Mouse (Mus musculus): ENCODE measurements around the gene Akap3.

The Akap3 gene

DNA sequence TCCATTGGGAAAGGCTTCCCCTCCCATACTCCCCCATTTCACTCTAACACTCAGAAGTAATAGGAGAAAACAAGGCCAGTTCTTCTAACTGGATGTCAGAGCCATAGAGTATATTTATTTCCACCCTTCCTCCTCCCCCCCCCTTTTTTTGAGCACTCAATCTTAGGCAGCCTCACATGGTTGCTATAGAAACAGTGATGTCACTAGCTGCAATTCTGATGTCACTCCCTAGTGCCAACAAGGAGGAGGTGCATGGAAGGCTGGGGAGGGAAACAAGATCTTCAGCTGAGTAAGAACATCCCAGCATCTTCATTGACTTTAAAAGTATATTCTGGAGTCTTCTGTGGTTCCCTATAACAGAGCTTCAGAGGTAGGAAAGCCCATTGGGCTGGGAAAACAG is at the start of gene Akap3:
TSS of gene Akap3 (plus strand) at position 218 of the 400 bp plus-strand sequence.
- in situ Hi-C loops (cut with MboI; ENCODE audit: low pct_unique_long_range_greater_than_20kb in 1 of 2, low sequenced_read_pairs in 2 of 2, unreplicated experiment in 1 of 2): no loop called here

DNA sequence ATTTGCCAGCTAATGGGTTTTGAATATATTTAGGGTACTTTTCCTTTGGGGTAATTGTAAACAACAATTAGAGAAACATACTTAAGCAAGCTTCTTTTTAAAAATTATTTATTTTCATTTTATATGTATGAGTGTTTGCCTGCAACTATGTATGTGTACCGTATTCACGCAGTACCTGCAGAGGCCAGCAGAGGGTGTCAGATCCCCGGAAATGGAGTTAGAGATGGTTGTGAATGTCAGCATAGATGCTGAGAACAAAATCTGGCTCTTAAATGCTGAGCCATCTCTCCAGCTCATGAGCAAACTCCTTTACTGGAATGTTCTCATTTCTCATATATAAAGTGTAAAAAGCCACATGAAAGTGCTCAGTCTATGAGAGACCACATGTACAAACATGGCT is 46.1 kb upstream of the Akap3 start:
- in situ Hi-C loops (cut with MboI; ENCODE audit: low pct_unique_long_range_greater_than_20kb in 1 of 2, low sequenced_read_pairs in 2 of 2, unreplicated experiment in 1 of 2): loop anchor here (5.0 to 25.0 kb wide), 3 partner anchors 118 to 306 kb away; partner anchors contain the start of genes Tigar (in 2 of the 2), D6Wsu163e (in 1 of the 2), Dyrk4 (in 1 of the 2) and Rad51ap1 (in 1 of the 2)

DNA sequence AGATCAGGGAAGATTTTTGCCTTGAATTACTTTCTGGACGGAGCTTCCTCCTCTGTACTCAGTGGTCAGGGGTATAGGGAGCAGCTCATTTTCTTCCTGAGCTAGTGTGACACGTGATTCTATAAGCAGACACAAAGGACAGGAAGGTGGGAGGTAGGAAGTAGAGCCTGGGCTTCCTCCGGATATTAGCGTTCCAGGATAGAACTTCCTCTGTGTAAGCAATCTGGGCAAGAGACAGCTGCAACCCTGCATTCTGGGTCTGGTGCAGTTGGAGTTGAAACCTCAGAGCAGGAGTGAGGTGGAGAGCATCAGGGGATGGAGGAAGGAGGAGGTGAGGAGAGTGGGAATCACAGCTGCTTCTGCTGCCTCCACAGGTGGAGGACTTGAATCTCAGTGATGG is 44.8 kb upstream of the Akap3 start:
- in situ Hi-C loops (cut with MboI; ENCODE audit: low pct_unique_long_range_greater_than_20kb in 1 of 2, low sequenced_read_pairs in 2 of 2, unreplicated experiment in 1 of 2): loop anchor here (5.0 to 25.0 kb wide), 3 partner anchors 117 to 304 kb away; partner anchors contain the start of genes Tigar (in 2 of the 2), D6Wsu163e (in 1 of the 2), Dyrk4 (in 1 of the 2) and Rad51ap1 (in 1 of the 2)

DNA sequence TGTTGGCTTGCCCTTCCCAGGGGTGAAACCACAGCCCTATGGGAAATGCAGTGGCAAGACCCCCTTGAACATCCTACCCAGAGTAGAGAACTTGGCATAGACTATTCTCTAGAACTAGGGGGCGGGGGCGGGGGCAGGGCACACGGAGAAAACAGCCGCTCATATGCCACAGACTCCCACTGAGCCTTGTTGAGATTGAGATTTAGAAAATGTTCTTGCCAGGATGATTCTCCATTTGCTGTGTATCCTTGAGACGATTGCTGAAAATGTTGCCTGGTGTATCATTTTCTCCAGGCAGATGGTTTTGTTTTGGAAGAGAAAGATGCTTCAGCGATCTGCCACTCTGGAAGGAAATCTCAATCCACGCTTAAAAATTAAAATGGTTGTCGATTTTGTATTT is 44.3 kb upstream of the Akap3 start:
- in situ Hi-C loops (cut with MboI; ENCODE audit: low pct_unique_long_range_greater_than_20kb in 1 of 2, low sequenced_read_pairs in 2 of 2, unreplicated experiment in 1 of 2): loop anchor here (5.0 to 25.0 kb wide), 3 partner anchors 116 to 304 kb away; partner anchors contain the start of genes Tigar (in 2 of the 2), D6Wsu163e (in 1 of the 2), Dyrk4 (in 1 of the 2) and Rad51ap1 (in 1 of the 2)

DNA sequence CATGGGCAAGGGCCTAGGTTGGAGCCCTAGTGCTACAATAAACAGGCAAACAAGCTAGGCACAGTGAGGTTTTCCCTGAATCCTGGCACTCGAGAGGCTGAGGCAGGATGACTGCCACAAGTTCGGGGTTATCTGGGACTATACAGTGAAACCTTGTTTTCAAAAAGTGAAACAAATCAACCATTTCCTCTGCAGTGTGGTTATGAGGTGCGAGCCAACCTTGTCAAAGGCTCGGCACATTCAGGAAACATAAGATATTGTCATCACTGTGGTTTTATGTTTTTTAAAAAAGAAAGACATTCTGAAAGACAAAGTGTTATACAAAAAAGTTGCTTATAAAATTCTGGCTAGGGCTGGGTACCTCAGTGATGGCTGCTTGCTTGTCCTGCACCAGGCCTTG is 41.4 kb upstream of the Akap3 start:
- in situ Hi-C loops (cut with MboI; ENCODE audit: low pct_unique_long_range_greater_than_20kb in 1 of 2, low sequenced_read_pairs in 2 of 2, unreplicated experiment in 1 of 2): loop anchor here (25.0 kb wide), 1 partner anchor 301 kb away; the partner anchor contains the start of gene Tigar (in 2 of the 2)

DNA sequence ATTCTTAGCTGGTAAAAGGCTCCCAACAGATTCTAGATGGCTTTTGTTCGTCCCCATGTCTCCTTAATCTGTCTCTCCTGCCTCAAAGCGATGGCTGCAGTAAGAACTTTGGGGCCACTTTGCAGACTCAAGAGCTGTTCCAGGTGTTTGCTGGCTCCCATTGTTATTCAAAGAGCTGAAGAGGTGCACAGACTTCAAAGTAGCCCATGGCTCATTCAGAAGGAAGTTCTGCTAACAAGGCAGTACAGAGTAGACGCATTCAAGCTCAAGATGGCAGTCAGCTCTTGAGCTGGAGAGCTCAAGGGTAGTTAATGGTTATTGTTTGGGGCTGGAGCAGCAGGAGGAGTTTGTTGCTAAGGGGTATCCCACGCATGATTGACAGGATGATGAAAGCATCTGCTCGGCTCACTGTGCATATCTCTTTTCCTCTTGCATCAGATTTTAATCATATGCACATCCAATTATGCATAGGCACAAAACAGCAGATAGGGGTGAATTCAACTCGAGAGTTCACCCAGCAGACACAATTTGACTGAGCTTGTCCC is 37.6 kb upstream of the Akap3 start:
- in situ Hi-C loops (cut with MboI; ENCODE audit: low pct_unique_long_range_greater_than_20kb in 1 of 2, low sequenced_read_pairs in 2 of 2, unreplicated experiment in 1 of 2): loop anchor here (25.0 kb wide), 1 partner anchor 297 kb away; the partner anchor contains the start of gene Tigar (in 2 of the 2)

DNA sequence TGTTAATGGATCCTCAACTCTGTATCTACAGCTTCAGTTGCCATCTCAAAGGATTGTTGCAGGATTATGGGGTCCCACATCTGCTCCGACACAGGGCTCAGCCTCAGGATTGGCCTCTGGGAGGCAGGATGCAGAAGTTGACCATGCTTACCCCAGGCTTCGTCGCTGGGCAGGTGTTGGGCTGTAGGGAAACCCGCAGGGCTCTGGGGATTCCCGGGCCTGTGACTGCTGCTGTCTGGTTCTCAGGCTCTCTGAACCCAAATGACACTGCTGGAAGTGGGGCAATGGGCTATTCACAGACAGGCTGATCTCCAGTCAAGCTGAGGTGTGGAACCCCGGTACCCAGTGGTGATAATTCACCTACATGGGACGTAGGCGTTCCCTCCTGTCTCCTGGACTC is 36.6 kb upstream of the Akap3 start:
- in situ Hi-C loops (cut with MboI; ENCODE audit: low pct_unique_long_range_greater_than_20kb in 1 of 2, low sequenced_read_pairs in 2 of 2, unreplicated experiment in 1 of 2): loop anchor here (25.0 kb wide), 1 partner anchor 296 kb away; the partner anchor contains the start of gene Tigar (in 2 of the 2)

DNA sequence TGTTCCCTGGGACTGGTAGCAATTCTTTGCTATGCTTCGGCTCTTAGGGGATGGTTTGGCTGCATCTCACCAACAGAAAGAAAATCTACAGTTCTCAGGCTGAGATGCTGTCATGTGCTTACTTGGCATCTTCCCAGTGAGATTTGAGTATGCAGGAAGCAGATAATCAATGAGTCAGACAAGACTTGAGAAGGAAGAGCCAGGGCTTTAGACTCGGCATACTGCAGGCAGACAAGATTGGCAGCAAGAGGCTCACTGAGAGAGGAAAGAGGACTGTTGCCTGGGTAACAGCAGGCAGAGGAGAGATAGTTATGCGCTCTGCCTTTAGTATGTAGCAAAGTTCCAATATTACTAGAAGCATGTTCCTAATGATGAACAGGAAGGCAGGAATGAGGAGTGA is 29.8 kb upstream of the Akap3 start:
- in situ Hi-C loops (cut with MboI; ENCODE audit: low pct_unique_long_range_greater_than_20kb in 1 of 2, low sequenced_read_pairs in 2 of 2, unreplicated experiment in 1 of 2): loop anchor here (25.0 kb wide), 1 partner anchor 289 kb away; the partner anchor contains the start of gene Tigar (in 2 of the 2)

DNA sequence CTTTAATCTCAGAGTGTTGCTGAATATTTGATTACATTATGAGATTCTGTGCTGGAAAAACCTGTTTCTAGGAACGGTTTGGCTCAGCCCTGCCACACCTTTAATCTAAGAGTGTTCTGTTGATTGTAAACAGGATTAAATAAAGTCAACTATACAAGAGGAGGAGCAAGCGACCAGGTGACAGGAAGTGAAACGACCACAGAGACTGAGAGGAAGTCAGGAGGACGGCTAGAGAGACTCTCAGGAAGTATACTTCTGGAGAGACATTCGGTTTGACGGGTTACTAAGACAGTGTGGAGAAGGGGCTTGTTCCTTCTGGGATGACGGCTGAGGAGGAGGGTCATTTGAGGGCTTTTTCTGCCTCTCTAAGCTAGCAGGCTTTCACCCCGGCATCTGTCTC is 16.3 kb upstream of the Akap3 start:
- in situ Hi-C loops (cut with MboI; ENCODE audit: low pct_unique_long_range_greater_than_20kb in 1 of 2, low sequenced_read_pairs in 2 of 2, unreplicated experiment in 1 of 2): no loop called here

DNA sequence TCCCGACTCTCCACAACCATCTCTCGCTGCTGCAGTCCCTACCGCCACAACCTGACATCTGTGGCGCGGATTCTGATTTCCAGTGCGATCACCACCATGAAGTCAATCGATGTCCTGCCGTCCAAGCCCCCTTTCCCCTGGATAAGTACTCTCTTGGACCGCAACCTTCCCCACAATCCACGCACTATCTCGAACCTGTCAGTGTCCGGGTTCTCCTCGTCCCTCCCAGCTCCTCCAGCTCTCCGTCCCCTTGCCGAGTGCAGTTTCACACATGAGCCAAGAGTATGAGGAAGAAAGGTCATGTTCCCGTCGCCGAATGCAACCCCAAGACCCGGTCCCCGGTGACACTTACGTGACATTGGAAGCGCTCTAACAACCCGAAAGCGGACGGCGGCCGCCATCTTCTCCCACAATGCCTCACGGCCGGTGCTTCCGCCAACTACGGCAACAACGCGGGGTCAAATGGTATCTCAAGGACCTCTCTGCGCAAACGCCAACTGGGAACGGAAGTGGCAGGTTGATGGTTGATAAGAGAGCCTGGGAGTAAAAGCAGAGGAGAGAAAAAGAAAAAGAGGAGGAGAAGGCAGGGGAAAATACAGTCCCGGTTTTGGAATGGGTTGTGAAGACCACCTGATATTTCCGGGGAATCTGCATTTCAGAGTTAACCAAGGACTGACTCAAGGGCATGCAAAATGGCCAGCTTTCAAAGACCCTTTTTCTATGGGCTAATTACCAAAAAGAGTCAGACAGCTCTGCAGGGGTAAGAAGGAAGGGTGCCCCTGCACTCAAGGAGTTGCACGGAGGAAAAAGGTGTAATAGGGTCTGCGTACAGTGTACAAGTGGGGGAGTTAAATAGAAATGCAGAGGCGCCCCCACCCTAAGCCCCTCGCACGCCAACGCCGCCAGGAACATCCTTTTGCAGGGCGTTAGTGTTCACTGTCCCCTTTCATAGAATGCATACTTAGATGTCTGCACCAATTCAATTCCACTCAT is 3.9 kb upstream of the Akap3 start, which contains the start of gene Ndufa9:
TSS of gene Ndufa9 (minus strand) at position 425 of the 993 bp plus-strand sequence.
- in situ Hi-C loops (cut with MboI; ENCODE audit: low pct_unique_long_range_greater_than_20kb in 1 of 2, low sequenced_read_pairs in 2 of 2, unreplicated experiment in 1 of 2): no loop called here

DNA sequence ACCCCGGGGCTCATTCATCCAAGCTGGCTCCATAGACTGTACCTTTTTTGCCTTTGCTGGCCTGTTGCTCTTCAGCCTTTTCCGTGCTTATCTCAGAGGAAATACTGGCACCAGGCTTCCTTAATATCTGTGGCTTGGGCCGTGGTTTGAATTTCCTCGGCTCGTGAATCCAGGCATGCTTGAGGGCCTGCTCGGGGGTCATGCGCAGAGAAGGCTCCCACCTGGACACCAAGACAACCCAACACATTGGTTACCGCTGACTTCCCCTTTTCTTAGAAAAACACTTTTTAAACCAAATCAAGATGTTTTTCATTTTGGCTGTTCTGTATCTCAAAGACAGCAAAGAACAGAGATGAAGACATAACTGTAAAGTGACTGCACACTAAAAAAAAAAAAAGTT is 24.2 kb downstream of the Akap3 start:
- in situ Hi-C loops (cut with MboI; ENCODE audit: low pct_unique_long_range_greater_than_20kb in 1 of 2, low sequenced_read_pairs in 2 of 2, unreplicated experiment in 1 of 2): no loop called here

DNA sequence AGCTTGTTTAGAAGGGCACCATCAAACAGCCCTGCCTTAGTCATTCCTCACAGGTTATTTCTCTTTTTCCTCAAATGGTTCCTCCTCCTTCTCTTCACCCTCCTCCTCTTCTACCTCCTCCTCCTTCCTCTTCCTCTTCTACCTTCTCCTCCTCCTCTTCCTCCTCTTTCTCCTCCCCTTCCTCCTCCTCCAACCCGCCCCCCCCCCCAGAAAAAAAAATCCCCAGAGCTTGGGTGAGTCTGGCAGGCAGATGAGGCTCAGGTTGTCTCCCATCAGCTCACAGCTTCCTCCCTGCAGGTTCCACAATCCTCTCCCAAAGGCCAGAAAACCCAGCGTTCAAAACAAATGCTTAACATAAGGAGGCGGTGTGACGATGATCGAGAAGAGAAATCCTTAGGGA is 54.5 kb downstream of the Akap3 start:
- in situ Hi-C loops (cut with MboI; ENCODE audit: low pct_unique_long_range_greater_than_20kb in 1 of 2, low sequenced_read_pairs in 2 of 2, unreplicated experiment in 1 of 2): no loop called here

DNA sequence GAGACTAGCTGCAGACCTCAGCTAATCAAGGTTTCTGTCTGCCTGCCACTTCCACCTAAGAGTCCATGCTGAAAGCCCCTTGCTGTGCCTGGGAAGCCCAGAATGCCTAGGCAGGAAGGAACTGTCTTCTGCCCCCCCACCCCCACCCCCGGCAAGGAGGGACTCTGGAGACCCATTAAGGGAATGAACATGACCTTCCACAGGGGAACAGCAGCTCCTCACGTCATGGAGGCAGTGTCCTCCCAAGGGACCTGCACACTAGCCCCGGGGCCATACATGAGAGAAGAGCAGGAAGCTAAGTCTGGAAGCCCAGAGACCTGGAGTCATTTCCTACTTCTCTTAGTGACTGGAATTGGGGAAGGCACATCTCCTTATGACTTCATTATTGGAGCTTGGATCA is 55.0 kb downstream of the Akap3 start:
- in situ Hi-C loops (cut with MboI; ENCODE audit: low pct_unique_long_range_greater_than_20kb in 1 of 2, low sequenced_read_pairs in 2 of 2, unreplicated experiment in 1 of 2): no loop called here

DNA sequence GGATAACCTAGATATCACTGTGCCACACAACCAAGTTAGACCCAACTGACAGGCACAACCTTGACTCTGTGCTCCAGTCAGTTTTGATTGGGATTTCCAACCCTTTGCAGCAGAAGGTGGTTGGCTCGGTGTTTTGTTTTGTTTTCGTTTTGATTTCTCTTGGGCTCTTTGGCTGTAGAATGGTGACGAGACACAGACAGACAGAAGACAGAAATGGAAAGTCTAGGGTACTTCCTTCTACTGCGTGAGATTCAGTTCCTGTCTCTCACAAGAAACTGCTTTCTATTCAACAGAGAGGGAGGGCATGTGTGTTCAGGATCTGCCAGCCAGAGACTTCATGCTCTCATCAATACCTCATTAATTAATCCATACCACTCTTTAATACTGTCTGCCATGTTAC is 57.8 kb downstream of the Akap3 start:
- in situ Hi-C loops (cut with MboI; ENCODE audit: low pct_unique_long_range_greater_than_20kb in 1 of 2, low sequenced_read_pairs in 2 of 2, unreplicated experiment in 1 of 2): no loop called here

DNA sequence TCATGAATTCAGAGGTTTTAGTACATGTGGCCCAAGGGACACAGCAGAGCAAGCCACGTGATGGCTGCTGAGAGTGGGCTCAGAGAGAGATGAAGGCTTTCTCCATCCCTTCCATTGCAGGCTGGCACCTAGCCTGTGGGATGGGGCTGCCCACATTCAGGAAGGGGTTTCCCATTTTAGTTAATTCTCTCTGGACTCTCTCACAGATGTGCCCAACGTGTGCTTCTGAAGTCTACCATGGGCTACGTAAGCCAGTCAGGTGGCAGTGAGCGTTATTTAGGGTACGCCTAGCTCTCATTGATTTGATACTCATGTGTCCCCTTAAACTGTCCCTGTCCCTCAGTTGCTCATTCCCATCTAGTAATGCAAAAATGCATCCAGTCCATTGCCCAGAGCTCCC is 62.0 kb downstream of the Akap3 start:
- in situ Hi-C loops (cut with MboI; ENCODE audit: low pct_unique_long_range_greater_than_20kb in 1 of 2, low sequenced_read_pairs in 2 of 2, unreplicated experiment in 1 of 2): no loop called here

DNA sequence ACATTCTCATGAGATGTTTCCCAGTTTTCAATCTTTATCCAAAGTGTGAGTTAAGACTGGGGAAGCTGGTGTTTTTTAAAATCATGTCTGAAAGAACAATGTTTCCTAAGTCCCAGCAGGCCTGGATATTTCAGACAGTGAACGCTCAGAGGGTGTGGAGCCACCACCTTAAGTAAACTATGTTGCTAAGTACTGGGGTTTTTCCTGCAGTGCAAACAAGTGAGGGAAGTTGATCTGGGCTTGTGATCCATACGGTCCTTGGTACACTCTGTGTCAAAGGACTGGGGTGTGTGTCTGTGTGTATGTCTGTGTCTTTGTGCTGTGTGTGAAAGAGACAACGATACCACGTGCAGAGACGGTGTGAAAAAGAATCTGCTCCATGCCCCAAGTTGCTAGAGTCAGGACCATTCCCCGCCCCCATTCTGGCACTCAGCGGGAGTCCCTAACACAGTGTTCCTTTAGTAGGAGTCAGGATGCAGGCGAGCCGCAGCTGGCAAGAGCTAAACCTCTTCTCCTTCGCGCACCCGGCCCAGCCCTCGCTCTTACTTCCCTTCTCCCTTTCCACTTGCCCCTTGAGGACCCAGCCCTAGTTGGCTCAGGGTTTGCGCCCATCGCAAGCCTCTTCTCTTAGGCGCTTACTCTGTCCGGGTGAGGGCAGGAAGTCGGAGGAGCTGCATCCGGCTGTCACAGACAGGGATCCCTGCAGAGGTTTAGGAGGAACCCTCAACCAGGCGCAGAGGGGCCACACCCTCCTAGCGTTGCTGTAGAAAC is 68.4 kb downstream of the Akap3 start, which contains the start of gene Dyrk4:
TSS of gene Dyrk4 (minus strand) at position 729 of the 771 bp plus-strand sequence.
- in situ Hi-C loops (cut with MboI; ENCODE audit: low pct_unique_long_range_greater_than_20kb in 1 of 2, low sequenced_read_pairs in 2 of 2, unreplicated experiment in 1 of 2): loop anchor here in 1 of 2 experiments (10.0 kb wide), 1 partner anchor 116 kb away; no protein-coding TSS in a partner anchor
